Mouse (Mus musculus) MEL (cell line): ENCODE measurements around the gene Grin2b. TPM values are rescaled to one million over a fixed set of nuclear protein-coding genes. Genes with fewer than 3 reads are reported as not detected.

Experiments
- DNase-seq: peaks from one replicate; pipeline ENCODE4 v3.0.0; 2011; ENCODE audit warnings: low read depth, low spot score
- H3K27ac ChIP-seq: 2 replicates; pipeline ENCODE4 v1.5.1; 2012; ENCODE audit warnings: low read depth, mild to moderate bottlenecking, control low read depth, low read length, moderate library complexity; ENCODE audit not compliant: control insufficient read depth
- H3K27me3 ChIP-seq, 2 experiments: fragments of 150-350 bp in 1 of 2; sonication (generic) in 1 of 2; 2 replicates each; pipeline ENCODE4 v1.6.1; 2012; ENCODE audit warnings: low read length in 2 of 2, mild to moderate bottlenecking in 2 of 2, improper control_type of control experiment in 1 of 2, moderate library complexity in 1 of 2; ENCODE audit not compliant: insufficient read depth in 2 of 2, control insufficient read depth in 1 of 2
- H3K36me3 ChIP-seq, 2 experiments: 2 replicates each; pipeline ENCODE4 v1.6.1; 2012 to 2014; ENCODE audit warnings: low read length in 2 of 2, improper control_type of control experiment in 1 of 2, inconsistent platforms in 1 of 2, mild to moderate bottlenecking in 1 of 2; ENCODE audit not compliant: insufficient read depth in 2 of 2, control insufficient read depth in 1 of 2
- H3K4me1 ChIP-seq, 2 experiments: fragments of 150-350 bp in 1 of 2; sonication (generic) in 1 of 2; 2 replicates each; pipeline ENCODE4 v1.6.1; 2012; ENCODE audit warnings: low read length in 2 of 2, improper control_type of control experiment in 1 of 2, mild to moderate bottlenecking in 1 of 2; ENCODE audit not compliant: insufficient read depth in 2 of 2, control insufficient read depth in 1 of 2
- H3K4me3 ChIP-seq, 2 experiments: fragments of 150-350 bp in 1 of 2; sonication (generic) in 1 of 2; 2 replicates each; pipeline ENCODE4 v1.5.1; 2012; ENCODE audit warnings: low read depth in 2 of 2, low read length in 2 of 2, mild to moderate bottlenecking in 2 of 2, moderate library complexity in 2 of 2, control low read depth in 1 of 2, improper control_type of control experiment in 1 of 2; ENCODE audit not compliant: control insufficient read depth in 1 of 2, insufficient read depth in 1 of 2
- H3K79me2 ChIP-seq: 2 replicates; pipeline ENCODE4 v1.6.1; 2012; ENCODE audit warnings: mild to moderate bottlenecking, low read length, moderate library complexity; ENCODE audit not compliant: control insufficient read depth, poor library complexity, insufficient read depth
- H3K9ac ChIP-seq: 2 replicates; pipeline ENCODE4 v1.6.1; 2012; ENCODE audit warnings: low read depth, mild to moderate bottlenecking, control low read depth, low read length, moderate library complexity; ENCODE audit not compliant: control insufficient read depth, poor library complexity, severe bottlenecking
- H3K9me3 ChIP-seq: fragments of 150-350 bp; sonication (generic); replicated peaks from 2 replicates; pipeline ENCODE4 v1.6.1; 2012; ENCODE audit warnings: mild to moderate bottlenecking, low read length, improper control_type of control experiment, moderate library complexity; ENCODE audit not compliant: insufficient read depth
- CHD2 ChIP-seq: IDR thresholded peaks from 2 replicates; pipeline ENCODE4 v1.6.1; 2011; ENCODE audit warnings: low read length, improper control_type of control experiment
- ELF1 ChIP-seq: IDR thresholded peaks from 2 replicates; pipeline ENCODE4 v1.6.1; 2014; ENCODE audit warnings: low read depth, mild to moderate bottlenecking, inconsistent platforms, low read length, improper control_type of control experiment, moderate library complexity
- ETS1 ChIP-seq: IDR thresholded peaks from 2 replicates; pipeline ENCODE4 v1.6.1; 2012; ENCODE audit warnings: low read depth, mild to moderate bottlenecking, inconsistent platforms, low read length, improper control_type of control experiment, moderate library complexity
- GABPA ChIP-seq: IDR thresholded peaks from 2 replicates; pipeline ENCODE4 v1.6.1; 2012; ENCODE audit warnings: low read depth, mild to moderate bottlenecking, inconsistent platforms, low read length, improper control_type of control experiment, moderate library complexity
- HCFC1 ChIP-seq: IDR thresholded peaks from 2 replicates; pipeline ENCODE4 v1.6.1; 2012; ENCODE audit warnings: low read depth, mild to moderate bottlenecking, inconsistent platforms, low read length, improper control_type of control experiment, moderate library complexity
- MYB ChIP-seq: IDR thresholded peaks from 2 replicates; pipeline ENCODE4 v1.6.1; 2011; ENCODE audit warnings: mild to moderate bottlenecking, low read depth, low read length, improper control_type of control experiment
- MYC ChIP-seq: IDR thresholded peaks from 2 replicates; pipeline ENCODE4 v1.6.1; 2011; ENCODE audit warnings: low read depth, mild to moderate bottlenecking, low read length, improper control_type of control experiment, moderate library complexity
- NELFE ChIP-seq: IDR thresholded peaks from 2 replicates; pipeline ENCODE4 v1.6.1; 2011; ENCODE audit warnings: low read depth, low read length, improper control_type of control experiment
- POLR2AphosphoS2 ChIP-seq: IDR thresholded peaks from 2 replicates; pipeline ENCODE4 v1.6.1; 2011; ENCODE audit warnings: low read length, improper control_type of control experiment
- POLR2AphosphoS5 ChIP-seq: IDR thresholded peaks from 2 replicates; pipeline ENCODE4 v1.6.1; 2012; ENCODE audit warnings: low read depth, borderline replicate concordance, mild to moderate bottlenecking, inconsistent platforms, low read length, moderate library complexity, mixed read lengths
- RAD21 ChIP-seq: IDR thresholded peaks from 2 replicates; pipeline ENCODE4 v1.6.1; 2011; ENCODE audit warnings: mild to moderate bottlenecking, low read depth, low read length, improper control_type of control experiment
- RCOR1 ChIP-seq: IDR thresholded peaks from 2 replicates; pipeline ENCODE4 v1.6.1; 2012; ENCODE audit warnings: low read depth, mild to moderate bottlenecking, inconsistent platforms, low read length, improper control_type of control experiment
- SIN3A ChIP-seq: IDR thresholded peaks from 2 replicates; pipeline ENCODE4 v1.6.1; 2012; ENCODE audit warnings: low read length, improper control_type of control experiment, inconsistent platforms
- SMC3 ChIP-seq: IDR thresholded peaks from 2 replicates; pipeline ENCODE4 v1.6.1; 2011; ENCODE audit warnings: low read depth, low read length, improper control_type of control experiment
- UBTF ChIP-seq: IDR thresholded peaks from 2 replicates; pipeline ENCODE4 v1.6.1; 2012; ENCODE audit warnings: low read depth, mild to moderate bottlenecking, inconsistent platforms, low read length, improper control_type of control experiment, moderate library complexity, borderline replicate concordance; ENCODE audit not compliant: insufficient read depth
- USF1 ChIP-seq: IDR thresholded peaks from 2 replicates; pipeline ENCODE4 v1.6.1; 2014; ENCODE audit warnings: low read depth, mild to moderate bottlenecking, inconsistent platforms, low read length, improper control_type of control experiment, moderate library complexity
- ZC3H11A ChIP-seq: IDR thresholded peaks from 2 replicates; pipeline ENCODE4 v1.6.1; 2012; ENCODE audit warnings: low read depth, mild to moderate bottlenecking, inconsistent platforms, low read length, improper control_type of control experiment
- ZKSCAN1 ChIP-seq: IDR thresholded peaks from 2 replicates; pipeline ENCODE4 v1.6.1; 2012; ENCODE audit warnings: low read depth, mild to moderate bottlenecking, inconsistent platforms, low read length, improper control_type of control experiment, moderate library complexity
- ZMIZ1 ChIP-seq: IDR thresholded peaks from 2 replicates; pipeline ENCODE4 v1.6.1; 2012; ENCODE audit warnings: low read depth, mild to moderate bottlenecking, inconsistent platforms, low read length, improper control_type of control experiment, moderate library complexity
- ZNF384 ChIP-seq: IDR thresholded peaks from 2 replicates; pipeline ENCODE4 v1.6.1; 2012; ENCODE audit warnings: low read depth, mild to moderate bottlenecking, inconsistent platforms, low read length, improper control_type of control experiment
- polyA plus RNA-seq, 2 experiments: library from polyadenylated mRNA; stranded (reverse) in 1 of 2; unstranded in 1 of 2; fragments of >175 nt in 1 of 2; fragments of >200 nt in 1 of 2; gene quantifications; 2 replicates each; pipeline versions ENCODE4 v1.2.1 to v1.2.4; 2012; ENCODE audit warnings: low replicate concordance in 2 of 2, low read depth in 1 of 2; ENCODE audit not compliant: insufficient read length in 2 of 2, insufficient read depth in 1 of 2, missing spikeins in 1 of 2
- total RNA-seq: library from RNA; depleted of rRNA; stranded (reverse); fragments of 300-350 nt; gene quantifications from 2 replicates; pipeline ENCODE4 v1.2.3, GENCODE M21; 2012

Grin2b gene
- total and polyA plus RNA-seq, 3 experiments = not detected

GRCm38 (mm10) chr6:135972481-135972880, 200.8 kb downstream of the Grin2b start:
- DNase-seq = no peak
- Histone ChIP-seq H3K9me3 (no peaks in the 10 kb centered on the region), H3K9ac (no peak overlapping the region), H3K27me3 (no peaks in the 10 kb centered on the region), H3K79me2 (no peaks in the 10 kb centered on the region), H3K27ac (no peak overlapping the region), H3K4me3 (no peak overlapping the region), H3K4me1 (no peaks in the 10 kb centered on the region), H3K36me3 (no peaks in the 10 kb centered on the region)
- no peak for TF ChIP-seq RCOR1
- TF ChIP-seq POLR2AphosphoS2 = no peak
- TF ChIP-seq CHD2 = no peak
- TF ChIP-seq RAD21 = no peak
- no peak for TF ChIP-seq POLR2AphosphoS5
- no peak for TF ChIP-seq HCFC1
- TF ChIP-seq USF1 = no peak
- TF ChIP-seq UBTF = no peak
- no peak for TF ChIP-seq MYC
- TF ChIP-seq ZMIZ1 = no peak
- no peak for TF ChIP-seq ZC3H11A
- no peak for TF ChIP-seq GABPA
- no peak for TF ChIP-seq NELFE
- no peak for TF ChIP-seq MYB
- TF ChIP-seq SMC3 = no peak
- TF ChIP-seq ZKSCAN1 = no peak
- TF ChIP-seq ETS1 = no peak
- no peak for TF ChIP-seq ELF1
- TF ChIP-seq, all 39 proteins: peak for 0

- Histone ChIP-seq H3K4me1 (no peaks in the 10 kb centered on the region), H3K36me3 (no peaks in the 10 kb centered on the region), H3K4me3 (no peak overlapping the region), H3K9ac (no peak overlapping the region), H3K27me3 (no peaks in the 10 kb centered on the region), H3K79me2 (no peaks in the 10 kb centered on the region), H3K27ac (no peak overlapping the region), H3K9me3 (no peaks in the 10 kb centered on the region)
- TF ChIP-seq ZKSCAN1 (no peak), SIN3A (no peak), ZNF384 (no peak)
- DNase-seq = no peak
Measured at GRCm38 (mm10) chr6:135971481-135971880, 201.8 kb downstream of the Grin2b start.
